Mouse (Mus musculus) kidney, postnatal 14 days (tissue): ENCODE data around the gene Prm3.
"Not testable (repeated sequence)": the region's sequence is repeated elsewhere in the genome, so short reads cannot be mapped to it uniquely, and the experiment has no call there.

Source experiments
- DNase-seq: peaks from one replicate; pipeline ENCODE4 v3.0.0; 2022; ENCODE audit warnings: mixed read lengths

Gene Prm3

GRCm38 (mm10) chr16:10790702-10791101 is at the start of gene Prm3:
Gene Prm3, minus strand, starts transcription at chr16:10790914.
- DNase-seq = no peak

GRCm38 (mm10) chr16:10840018-10840417 is 49.3 kb upstream of the Prm3 start:
- no peak for DNase-seq

GRCm38 (mm10) chr16:10838487-10839245 is 48.0 kb upstream of the Prm3 start:
- peak; percentile 31 for DNase-seq

GRCm38 (mm10) chr16:10837903-10838302 is 47.2 kb upstream of the Prm3 start:
- no peak for DNase-seq

- no peak for DNase-seq
Observed at GRCm38 (mm10) chr16:10837250-10837649, 46.5 kb upstream of the Prm3 start.

DNA sequence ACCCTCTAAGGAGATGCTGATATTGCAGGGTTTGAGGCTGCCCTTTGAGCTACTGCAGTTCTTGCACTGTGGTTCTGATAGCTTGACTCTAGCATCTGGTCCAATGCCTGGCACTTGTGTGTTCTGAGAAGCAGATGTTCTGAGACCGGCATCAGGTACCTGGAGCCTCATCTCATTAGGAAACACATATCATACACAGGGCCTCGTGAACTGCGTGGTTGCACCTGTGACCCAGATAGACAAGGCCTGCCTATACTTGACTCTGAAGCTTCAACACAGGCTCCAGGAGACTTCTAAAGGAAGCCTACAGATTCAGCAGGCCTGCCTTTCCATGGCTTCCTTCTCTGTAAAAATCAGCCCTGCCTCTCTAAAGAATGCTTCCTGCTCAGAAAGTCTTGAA is 45.7 kb upstream of the Prm3 start:
- no peak for DNase-seq

GRCm38 (mm10) chr16:10834911-10835587 is 44.3 kb upstream of the Prm3 start, which contains the start of gene Rmi2:
Gene Rmi2, plus strand, starts transcription at chr16:10835059.
- peak; percentile 91 for DNase-seq

DNA sequence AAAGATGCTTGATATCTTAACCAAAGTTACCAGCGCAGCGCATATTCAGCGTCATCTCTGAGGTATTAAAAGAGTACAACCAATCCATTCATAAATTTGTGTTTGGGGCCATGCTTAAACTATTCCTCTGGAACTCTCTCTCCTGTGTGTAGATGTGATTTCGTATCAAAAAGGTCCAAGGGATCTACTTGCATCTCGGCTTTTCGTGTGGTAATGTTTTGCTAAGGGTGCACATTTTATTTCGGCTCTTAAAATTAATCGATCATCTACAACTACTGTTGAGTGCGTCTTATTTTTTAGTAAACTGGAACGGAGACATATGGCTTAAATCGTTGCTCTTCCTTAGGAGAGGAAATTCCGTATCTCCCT is 43.8 kb upstream of the Prm3 start:
- DNase-seq = no peak

GRCm38 (mm10) chr16:10828461-10828805 is 37.7 kb upstream of the Prm3 start:
- peak; percentile 26 for DNase-seq

- no peak for DNase-seq
Observed at GRCm38 (mm10) chr16:10827766-10828460, 37.2 kb upstream of the Prm3 start.

- no peak for DNase-seq
Observed at GRCm38 (mm10) chr16:10827269-10827668, 36.6 kb upstream of the Prm3 start.

- no peak for DNase-seq
Observed at GRCm38 (mm10) chr16:10825840-10826239, 35.1 kb upstream of the Prm3 start.

DNA sequence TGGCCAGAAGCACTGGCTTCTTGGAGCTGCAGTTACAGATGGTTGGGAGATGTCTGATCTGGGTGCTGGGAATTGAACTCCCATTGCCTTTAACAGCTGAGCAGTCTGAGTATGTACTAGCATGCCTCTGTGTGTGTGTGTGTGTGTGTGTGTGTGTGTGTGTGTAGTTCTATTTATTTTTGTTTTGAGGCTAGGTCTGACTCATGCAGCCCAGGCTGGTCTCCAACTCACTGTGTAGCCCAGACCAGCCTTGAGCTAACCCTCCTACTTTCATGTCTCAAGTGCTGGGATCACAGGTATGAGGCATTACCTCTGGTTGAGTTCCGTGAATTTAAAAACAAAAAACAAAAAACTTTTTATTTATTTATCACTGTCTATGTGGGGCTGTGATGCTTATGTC is 33.8 kb upstream of the Prm3 start:
- DNase-seq = no peak

- DNase-seq = peak; percentile 37
Observed at GRCm38 (mm10) chr16:10821387-10821786, 30.7 kb upstream of the Prm3 start.

DNA sequence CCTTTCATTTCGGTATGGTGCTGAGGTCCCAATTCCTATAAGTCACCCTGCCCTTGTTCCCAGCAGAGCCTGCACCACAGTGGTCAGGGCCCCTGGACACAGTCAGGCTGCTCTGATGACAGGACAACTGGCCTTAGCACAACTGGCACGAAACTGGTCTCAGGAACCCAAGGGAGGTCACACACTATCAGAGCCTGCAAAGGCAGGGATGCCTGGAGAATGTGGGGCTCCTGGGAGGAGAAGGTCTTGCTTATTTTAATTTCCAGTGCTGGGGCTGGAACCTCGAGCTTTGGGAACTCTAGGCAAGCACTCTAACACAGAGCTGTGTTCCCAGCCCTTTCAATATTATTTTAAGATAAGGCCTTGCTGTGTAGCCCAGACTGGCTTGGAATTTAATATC is 29.3 kb upstream of the Prm3 start:
- DNase-seq = no peak

DNA sequence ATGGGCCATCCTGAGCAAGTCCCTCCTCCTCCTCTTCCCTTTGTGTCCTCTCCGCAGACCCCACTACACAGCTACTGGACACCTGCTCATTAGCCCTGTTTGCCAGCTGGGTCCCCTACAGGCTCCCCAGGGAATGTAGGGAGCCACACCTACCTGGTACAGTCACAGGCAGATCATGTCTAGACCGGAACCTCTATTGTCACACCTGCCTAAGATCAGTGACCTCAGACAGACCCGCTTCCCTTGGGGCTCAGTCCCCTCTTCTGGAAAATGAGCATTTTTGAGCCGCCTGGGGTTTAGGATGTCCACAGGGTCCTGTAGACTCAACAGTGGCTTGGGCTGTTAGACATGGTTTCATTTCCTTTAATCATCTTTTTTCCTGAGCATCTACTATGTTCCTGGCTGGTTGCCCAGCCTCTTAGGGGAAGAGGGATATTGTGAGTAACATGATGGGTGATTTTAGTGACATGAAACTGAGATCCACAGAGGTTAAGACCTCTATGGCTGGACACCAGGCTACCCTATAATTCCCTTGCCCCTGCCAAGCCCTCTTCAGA is 27.9 kb upstream of the Prm3 start:
- no peak for DNase-seq

DNA sequence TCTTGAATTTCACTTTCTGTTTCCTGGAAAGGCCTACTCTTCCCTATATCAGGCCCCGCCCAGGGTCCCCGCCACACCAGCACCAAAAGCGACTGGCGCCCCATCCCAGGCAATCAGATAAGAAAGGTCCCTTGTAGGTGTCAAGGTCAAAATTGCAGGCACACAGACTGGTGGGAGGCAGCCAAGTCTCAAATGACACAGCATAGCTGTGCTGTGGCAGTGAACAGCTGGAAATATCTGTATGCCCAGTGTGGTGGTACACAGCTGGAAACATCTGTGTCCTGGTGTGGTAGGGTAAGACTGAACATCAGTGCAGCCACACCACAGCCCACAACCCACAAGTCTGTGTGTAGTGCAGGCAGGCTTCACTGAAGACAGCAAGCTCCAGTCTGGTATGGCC is 24.1 kb upstream of the Prm3 start:
- no peak for DNase-seq

- DNase-seq = no peak
Observed at GRCm38 (mm10) chr16:10813726-10814125, 23.0 kb upstream of the Prm3 start.

- DNase-seq = no peak
Observed at GRCm38 (mm10) chr16:10812865-10813371, 22.2 kb upstream of the Prm3 start, which contains the start of gene Gm11172. Gene Gm11172, plus strand, starts transcription at chr16:10812915.

- DNase-seq = no peak
Observed at GRCm38 (mm10) chr16:10810376-10810775, 19.7 kb upstream of the Prm3 start.

GRCm38 (mm10) chr16:10805789-10806527 is 15.2 kb upstream of the Prm3 start, which contains the start of gene Prm1:
Gene Prm1, minus strand, starts transcription at chr16:10805839.
- DNase-seq = no peak

GRCm38 (mm10) chr16:10802420-10802819 is 11.7 kb upstream of the Prm3 start:
- DNase-seq = not testable (repeated sequence)
